Mouse (Mus musculus) thymus, postnatal 0 days (tissue): Measurements from ENCODE around the gene Taok3. TPM values are rescaled to one million over a fixed set of nuclear protein-coding genes. Genes with fewer than 3 reads are reported as not detected.

Source experiments
- DNase-seq: peaks from one replicate; pipeline ENCODE4 v3.0.0-alpha.2; 2015; ENCODE audit warnings: low spot score
- polyA plus RNA-seq: library from polyadenylated mRNA; unstranded; fragments of >200 nt; fragmentation: Nextera tagmentation; extraction: Ambion mirVana; gene quantifications from 2 replicates; pipeline ENCODE4 v1.2.1, GENCODE M21; 2015

Gene Taok3
- 68.1 and 71.1 TPM in 2 replicates for polyA plus RNA-seq

DNA sequence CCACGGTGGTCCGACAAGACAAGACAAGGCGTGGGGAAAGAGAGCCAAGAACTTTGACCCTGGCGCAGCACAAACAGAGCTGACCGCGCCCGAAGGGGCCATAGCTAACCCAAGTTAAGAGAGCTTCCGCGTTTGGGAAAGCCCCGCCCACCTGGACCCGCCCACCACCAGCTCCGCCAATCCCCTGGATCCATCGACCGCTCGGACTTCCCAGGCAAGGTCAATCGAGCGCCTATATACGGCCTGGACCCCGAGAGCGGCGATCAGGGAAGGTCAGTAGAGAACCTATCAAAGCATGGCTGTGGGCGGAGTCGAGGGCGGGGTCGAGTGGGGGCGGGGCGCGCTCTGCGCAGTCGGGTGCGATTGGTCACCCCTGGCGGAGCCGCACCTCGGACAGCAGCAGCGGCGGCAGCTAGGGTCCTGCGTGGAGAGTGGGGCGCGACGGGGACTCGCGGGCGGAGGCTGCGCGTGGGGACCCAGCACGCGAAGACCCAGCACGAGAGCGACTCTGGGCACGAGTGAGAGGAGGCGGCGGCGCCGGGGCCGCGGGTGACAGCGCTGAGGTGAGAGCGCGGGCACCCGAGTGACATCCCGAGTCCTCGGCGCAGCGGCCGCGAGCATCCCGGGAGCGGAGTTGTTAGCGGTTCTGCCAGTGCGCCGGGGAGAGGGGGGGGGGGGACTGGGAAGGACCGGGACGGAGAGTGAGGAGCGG lies at the start of gene Taok3:
Gene Taok3, plus strand, starts transcription at position 353 of the 712 bp plus-strand sequence.
- DNase-seq, result peak; percentile 98

DNA sequence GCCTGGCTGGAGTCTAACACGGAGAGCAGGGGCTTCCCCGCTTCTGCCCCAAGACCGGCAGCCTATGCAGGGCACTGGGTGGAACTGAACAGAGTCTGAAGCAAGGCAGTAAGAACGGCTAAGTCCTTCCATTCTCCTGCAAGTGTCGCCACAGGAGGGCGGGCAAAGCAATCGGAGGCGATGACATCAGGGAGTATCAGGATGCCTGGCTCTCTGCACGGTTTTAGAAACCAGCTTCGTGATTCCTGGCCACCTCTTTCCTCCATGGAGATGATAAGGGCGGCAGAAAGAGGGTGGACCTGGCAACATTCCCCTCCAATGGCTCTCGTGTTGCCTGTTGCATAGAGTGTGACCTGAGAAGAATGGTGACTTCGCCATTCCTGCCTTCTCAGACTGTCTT lies 32.2 kb upstream of the Taok3 start:
- DNase-seq, result no peak

DNA sequence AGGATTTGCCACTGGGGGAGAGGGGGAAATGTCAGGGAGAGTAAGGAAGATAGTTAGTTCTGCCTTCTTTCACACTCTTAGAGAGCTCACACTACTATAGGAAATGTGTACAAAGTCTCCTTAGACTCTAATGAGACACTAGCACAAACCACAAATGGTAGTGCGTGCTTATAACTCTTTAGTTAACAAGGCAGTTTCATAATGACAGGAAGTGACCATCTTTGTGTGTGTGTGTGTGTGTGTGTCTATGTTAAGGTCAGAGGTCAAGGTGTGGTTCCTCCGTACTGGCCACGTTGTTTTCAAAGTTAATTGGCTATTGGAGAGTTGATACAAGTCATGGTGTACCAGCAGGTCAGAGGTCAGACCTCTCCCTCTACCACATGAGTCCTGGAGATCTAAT lies 30.8 kb upstream of the Taok3 start:
- DNase-seq, result no peak

DNA sequence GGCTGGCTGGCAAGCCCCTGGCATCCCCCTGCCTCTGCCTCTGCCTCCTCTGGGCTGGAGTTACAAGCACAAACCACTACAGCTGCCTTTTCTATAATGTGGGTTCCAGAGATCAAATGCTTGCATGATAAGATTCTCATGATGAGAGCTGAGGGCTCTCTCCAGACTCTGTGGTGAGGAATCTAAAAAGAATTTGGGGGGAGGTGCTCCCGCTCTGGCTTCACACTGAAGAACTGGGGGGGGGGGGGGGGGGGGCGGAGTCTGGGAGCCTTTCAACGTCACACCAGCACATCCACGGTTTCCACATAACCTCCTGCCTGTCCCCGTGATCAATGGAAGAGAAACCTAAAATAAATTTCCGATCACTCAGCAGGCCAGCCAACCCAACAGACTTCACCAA lies 30.1 kb upstream of the Taok3 start:
- peak; percentile 33 for DNase-seq

DNA sequence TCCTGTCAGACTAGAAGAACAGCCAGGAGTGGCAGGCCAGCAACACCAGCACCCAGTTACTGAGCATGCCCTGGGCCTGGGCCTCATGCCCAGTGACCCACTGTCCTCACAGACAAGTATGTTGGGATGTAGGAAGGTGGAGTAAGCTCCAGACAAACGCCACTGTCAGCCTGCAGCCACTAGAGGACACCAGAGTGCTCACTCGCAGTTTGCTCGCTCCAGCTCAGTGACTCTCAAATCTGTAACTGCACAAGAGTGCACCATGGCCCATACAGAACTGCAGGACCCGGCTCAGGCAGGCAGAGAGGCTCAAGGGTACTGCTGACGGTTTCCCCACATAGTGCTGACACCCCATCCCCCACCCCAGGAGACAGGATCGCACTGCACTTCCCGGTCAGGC lies 25.5 kb upstream of the Taok3 start:
- DNase-seq, result no peak

DNA sequence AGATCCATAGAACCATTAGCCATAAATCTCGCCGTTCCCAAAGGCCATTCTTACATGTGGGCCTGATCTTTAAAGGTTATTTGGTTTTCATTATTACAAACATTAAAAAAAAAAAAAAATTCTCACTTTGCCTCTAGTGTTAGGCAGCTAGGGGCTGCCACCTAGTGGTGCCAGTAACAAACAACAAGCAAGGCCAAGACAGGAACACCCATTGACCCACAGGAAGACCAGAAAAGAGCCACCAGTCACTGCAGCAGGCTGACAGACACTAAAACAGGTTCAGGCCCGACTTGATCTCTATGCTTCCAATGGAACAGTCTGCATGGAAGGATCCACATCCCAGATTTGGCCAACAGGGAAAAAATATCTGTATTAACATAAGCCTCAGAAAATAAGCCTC lies 23.2 kb upstream of the Taok3 start:
- peak; percentile 60 for DNase-seq

DNA sequence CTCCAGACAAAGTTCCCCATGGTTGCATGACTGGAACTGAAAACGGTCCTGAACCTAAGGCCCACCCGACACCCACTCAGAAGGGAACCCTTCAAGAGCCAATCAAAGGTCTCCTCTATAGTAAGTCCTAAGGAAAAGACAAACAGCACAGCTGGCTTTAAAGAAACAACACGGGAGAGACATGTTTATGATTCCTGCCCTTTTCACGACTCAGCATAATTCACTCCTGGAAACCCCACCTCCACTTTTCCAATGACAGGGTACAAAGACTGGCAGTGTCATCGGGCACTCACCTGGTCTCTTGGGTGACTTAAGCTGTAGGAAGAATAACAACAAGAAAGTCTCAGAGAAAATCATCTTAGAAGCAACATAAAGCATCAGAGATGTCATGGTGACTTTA lies 20.9 kb upstream of the Taok3 start:
- DNase-seq, result no peak

DNA sequence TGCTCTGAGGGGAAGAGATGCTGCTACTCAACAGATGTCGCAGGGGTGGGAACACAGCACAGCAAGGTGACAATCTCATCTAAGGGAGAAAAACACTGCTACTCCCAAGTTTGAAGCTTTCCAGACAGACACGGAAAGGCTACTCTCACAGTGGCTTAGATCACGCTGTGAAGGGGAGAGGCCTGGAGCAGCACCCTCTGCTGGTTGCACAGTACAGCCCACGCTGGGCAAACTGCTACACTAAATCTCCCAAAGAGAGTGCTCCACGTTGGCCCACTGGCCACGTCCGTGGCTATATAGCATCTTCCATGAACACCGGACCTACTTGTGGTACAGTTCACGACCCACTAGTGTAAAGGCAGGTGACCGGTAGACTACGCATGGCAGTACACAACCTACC lies 20.2 kb upstream of the Taok3 start:
- DNase-seq, result no peak

DNA sequence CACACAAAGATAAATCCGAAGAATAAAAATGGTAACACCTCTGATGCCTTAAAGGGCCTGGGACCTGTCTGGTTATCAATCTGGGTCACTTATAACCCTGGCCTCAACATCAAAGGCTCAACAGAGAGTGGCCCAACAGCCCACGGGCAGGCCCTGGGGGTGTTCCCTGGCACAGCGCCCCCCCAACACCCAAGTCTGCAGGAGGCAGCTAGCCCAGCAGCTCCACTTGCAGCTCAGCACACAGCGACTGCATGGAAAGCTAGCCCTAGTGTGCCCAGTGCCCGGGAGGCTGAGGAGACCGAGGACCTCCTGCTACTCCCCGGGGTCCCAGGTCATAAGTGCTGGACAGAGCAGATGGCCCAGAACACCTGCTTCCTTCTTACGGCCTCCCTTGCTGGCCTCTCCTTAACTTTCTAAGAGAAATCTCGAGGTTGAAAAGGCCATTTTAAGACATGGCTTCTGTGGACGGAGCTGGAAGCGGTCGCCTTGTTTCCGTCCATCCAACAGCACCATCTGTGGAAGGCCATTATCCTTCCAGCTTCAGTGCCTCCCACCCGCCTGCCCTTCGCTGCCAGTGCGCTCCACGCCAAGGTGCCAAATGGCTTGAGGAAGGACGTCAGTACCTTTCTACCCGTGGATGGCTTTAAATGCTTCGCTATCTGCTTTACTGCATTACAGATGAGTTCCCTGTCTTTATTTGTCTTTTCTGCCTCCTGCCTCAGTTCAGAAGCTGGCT lies 16.6 kb upstream of the Taok3 start:
- DNase-seq, result no peak

DNA sequence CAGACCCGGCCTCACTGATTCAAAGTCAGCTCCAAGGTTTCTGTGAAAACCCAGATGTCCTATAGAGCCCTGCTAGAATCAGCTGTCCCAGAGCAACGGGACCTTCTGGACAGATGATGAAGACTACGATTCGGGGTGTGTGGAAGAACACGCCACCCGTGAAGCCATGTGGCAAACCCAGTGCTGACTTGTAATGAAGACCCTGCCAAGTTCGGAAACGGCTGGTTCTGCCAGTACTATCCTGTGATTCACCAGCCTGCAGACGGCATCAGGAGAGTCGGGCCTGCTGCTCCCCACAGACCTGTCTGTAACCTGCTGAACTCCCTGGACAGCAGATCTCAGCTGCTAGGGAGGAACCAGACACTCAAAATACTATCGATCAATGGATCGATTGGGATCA lies 15.6 kb upstream of the Taok3 start:
- no peak for DNase-seq

DNA sequence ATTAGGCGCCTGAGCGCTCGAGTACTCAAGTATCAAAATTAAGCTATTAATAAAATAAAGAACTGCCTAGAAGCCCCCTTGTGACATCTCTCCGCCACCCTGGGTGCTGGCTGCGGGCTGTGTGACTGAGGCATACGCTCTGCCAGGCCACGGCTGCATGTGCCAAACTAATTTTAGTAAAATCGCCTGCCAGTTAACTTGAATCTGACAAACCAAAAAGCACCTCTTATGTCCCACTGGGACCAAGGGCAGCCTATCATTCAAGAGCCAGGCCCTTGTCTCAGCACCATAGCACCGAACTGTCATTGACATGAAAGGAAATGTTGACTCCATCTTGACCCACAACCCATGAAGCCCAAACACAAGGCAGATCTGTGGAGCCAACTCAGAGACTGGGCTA lies 14.2 kb upstream of the Taok3 start:
- DNase-seq, result no peak

DNA sequence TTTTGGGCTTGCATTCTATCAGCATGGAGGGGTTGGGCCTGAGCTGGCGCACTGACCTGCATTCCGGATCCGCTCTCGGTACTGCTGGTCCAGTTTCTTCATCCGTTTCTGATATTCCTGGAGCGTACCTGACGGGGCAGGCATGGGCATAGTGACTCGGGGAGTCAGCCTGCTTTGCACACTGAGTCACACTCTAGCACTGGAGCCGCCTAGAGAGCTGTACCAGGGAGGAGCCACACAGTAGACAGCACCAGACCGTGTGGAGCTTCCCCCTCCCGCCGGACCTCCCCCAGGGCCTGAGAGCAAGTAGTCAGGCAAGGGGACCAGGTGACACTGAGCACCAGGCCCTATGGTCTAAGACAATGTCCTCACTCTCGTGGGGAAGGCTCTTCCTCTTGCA lies 11.6 kb upstream of the Taok3 start:
- no peak for DNase-seq

DNA sequence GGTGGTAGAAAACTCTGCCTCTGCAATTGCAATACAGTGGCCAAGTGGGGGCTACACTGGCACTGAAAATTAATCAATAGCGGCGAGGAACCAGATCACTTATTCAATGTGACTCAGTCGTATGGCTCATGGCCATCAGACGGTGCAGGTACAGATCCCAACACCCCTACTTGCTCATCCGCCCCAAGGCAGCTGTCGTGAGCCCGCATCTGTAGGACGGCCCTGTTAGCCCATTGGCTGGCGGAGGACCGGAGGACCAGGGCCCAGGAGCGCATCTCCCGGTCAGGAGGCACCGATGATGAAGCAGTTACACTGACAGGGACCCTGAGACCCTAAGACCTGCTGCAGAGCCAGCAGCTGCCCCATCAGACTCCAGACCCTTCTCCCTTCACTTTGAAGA lies 11.2 kb upstream of the Taok3 start:
- DNase-seq, result no peak

DNA sequence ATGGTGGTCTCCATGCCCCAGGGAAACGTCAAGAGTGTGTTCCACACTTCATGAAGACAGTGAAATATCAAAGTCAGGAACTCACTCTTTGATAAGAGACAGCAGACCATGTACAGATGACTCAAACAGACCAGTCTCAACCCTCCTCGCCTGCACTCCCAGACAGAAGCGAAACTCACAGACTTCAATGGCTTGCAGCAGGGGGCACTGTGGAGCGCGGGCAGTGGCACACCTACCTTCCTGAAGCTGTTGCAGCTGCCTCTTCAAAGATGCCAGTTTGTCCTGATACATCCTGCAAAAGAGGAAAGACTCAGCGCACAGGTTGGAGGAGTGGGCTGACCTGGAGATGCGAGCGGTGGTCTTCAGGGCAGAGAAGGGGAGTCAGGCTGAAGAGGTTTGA lies 10.4 kb upstream of the Taok3 start:
- peak; percentile 29 for DNase-seq

DNA sequence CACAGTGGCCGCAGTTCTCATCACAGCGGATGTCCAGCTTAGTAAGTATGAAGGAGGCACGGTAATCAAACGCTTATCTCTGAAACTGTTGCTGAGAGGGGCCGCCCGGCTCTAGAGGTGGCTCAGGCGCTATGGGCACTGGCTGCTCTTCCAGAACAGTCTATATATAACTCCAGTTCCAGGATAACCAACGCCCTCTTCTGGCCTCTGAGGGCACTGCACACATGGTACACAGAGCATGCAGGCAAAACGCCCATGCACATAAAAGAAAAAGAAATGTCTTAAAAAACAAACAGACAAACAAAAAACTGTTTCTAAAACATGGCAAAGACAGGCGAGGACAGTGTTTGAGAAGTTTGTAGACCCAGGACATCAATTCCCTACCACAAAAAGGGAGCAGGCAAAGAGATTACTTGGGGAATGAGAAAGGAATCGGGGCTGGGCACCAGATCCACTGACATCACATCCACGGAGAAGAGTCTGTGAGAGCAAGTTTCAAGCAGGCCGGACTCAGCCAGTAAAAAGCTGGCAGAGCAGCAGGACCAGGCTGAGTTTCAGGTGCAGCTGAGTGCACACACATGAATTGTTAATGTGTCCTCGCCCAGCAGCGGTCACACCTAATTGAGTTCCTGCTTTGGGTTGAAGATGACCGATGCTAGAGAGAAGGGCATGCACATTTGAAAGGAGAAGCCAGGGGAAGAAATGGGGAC lies 8.7 kb upstream of the Taok3 start:
- no peak for DNase-seq

DNA sequence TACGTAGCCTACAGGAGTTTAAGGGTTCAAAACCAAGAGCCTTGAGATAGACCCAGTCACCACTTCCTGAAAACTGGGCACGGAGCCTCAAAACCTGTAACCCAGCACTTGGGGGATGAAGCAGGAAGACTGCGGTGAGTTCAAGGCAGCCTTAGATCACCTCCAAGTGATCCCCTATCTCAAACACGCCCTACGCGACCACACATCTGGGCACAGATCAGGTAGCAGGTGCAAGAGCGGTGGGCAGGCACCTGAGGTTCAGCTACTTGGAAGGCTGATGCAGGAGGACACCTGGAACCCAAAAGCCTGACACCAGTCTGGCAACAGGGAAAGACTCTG lies 8.2 kb upstream of the Taok3 start:
- peak; percentile 59 for DNase-seq

DNA sequence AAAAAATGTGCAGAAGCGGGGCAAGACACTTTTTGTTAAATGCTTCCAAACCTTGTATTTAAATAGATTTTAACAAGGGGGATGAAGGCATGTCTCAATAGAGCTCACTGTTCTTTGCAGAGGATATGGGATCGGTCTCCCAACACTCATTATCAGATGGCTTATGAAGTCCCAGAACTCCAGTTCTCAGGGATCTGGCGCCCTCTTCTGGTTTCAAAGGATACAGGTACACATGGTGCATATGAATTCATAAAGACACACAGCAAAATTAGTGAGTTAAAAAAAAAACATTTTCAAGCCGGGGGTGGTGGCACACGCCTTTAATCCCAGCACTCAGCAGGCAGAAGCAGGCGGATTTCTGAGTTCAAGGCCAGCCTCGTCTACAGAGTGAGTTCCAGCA lies 6.6 kb upstream of the Taok3 start:
- no peak for DNase-seq

DNA sequence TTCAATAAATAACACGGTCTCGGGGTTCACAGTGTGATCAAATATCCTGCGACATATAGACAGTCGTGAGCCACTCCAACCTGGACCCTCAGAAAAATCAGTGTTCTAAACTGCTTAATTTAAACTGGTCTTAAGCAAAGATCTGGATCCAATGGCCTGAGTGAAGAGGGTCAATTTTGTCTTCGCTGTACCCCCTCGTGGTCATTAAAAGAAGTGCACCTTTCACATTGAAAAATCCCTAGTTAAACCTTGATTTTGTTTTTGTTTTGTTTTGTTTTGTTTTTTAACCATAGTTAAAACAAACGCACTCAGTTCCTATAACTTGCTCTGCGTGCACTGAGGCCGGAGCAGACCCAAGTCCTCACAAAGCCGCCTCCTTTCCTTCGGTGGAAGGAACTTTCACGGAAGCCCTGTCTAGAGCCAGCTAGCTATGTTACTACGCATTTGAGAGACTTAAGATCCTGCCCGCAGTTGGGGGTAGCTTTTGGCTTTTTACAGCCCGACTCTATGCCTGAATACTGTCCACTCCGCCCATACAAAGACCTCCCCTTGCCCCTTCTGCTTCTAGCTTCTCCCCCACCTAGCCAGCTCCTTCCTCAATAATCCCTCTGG lies 5.2 kb upstream of the Taok3 start:
- DNase-seq, result peak; percentile 35

DNA sequence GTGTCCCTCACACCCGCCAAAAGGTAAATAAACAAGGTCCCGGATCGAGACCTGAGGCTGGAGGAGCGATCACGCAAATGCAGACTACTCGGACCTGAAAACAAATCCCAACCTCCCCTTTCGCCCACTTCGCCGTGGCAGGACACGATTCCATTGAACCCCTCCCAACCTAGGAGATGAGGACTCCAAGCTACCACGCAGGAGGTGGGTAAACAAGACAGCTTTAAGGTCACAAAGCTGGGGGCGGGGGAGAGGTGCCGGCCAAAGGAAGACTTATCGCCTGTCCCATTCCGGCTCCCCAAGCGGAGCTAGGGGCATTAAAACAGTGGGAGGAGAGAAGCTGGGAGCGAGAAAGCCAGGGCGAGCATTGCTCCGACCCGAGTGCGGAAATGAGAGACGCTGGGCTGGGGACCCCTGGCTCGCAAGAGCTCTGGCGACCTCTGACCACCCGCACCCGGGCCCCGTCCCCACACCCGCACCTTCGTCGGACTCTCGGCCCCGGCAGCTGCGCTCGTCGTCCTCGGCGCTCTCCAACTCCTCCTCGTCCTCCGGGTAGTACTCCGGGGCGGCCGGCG lies 4.6 kb upstream of the Taok3 start:
- no peak for DNase-seq

DNA sequence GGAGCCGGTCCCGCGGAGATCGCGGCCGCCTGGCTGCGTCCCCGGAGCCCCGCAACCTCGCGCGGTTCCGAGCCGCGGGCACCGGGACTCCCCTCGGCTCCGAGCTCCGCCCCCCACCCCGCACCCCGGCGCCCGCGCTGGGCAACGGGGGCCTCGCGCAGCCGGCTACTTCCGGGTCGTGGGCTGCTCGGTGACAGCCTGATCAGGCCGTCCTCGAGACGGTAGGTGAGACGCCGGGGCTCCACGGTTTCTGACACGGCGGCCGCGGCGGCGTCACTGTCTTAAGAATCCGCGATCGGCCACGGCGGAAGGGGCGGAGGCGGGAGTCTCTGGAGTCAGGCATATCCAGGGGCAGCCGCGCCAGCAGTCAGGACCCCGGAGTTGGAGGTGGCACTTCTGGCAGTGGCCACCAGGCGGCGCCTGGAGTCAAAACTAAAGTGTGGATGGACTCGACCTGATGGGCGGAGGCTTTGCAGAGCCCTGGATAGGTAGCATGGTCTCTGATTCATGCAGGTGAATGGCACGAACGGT lies 4.0 kb upstream of the Taok3 start, which contains the start of gene Suds3:
Gene Suds3, minus strand, starts transcription at position 278 of the 531 bp plus-strand sequence.
- DNase-seq, result peak; percentile 89

DNA sequence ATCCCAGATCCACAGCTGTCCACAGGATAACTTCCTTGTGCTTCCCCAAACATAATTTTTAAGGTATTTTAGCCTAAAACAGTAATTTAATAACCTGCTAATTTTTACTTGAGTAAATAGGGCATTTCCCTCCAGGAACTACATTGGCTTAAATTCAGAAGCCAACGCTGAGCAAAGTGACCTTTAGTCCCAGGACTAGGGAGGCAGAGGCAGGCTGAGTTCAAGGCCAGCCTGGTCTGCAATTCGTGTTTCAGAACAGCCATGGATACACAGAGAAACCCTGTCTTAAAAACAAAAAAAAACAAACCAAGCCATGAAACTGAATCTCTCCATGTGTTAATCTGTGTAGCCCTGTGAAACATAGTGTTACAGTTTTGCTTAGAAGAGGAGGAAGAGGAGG lies 3.3 kb upstream of the Taok3 start:
- DNase-seq, result no peak
